Mouse (Mus musculus) NIH3T3 (cell line): ENCODE results near the gene Eml1.

Experiments used
- DNase-seq: peaks from one replicate; pipeline ENCODE4 v3.0.0-alpha.2; 2012; ENCODE audit warnings: low read depth

The Eml1 gene

GRCm38 (mm10) chr12:108373611-108374010 lies 2.9 kb downstream of the Eml1 start:
- no peak for DNase-seq

- no peak for DNase-seq
Observed at GRCm38 (mm10) chr12:108374689-108375088, 3.9 kb downstream of the Eml1 start.

- DNase-seq: no peak
Observed at GRCm38 (mm10) chr12:108378379-108379133, 7.8 kb downstream of the Eml1 start.

DNA sequence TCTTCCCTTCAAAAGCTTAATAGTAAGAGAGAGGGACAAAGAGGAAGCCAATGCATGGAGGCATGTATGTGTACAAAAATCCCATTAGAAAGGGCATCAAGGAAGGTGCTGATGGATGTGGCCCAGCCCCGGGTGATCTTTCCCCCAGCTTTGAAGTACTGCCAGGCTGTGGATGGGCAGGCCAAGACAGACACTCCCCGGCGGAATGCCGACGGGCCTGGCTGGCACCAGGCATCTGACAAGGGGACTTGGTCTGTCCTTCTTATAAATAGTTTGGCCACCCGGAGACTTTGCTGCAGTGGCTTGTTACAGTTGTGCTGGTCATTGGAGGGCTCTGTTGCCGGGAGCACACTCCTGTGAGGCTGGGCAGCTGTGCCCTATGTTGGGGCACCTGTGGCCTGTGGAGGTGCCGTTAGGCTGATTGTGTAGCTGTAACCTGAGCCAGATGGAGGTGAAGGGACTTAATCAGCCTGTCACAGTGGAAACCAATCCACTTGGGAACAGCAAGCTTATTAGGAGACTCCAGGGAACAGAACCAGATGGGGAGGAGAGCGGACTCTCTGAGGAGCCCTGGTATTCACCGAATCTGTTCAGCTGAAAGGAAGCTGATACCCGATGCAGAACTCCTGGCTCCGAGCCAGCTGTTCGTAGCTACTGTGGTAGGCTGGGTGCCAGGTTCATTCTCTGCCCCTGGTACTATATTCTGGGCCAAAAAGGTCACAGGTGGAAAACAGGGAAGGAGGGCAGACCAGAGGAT lies 15.9 kb downstream of the Eml1 start:
- DNase-seq: no peak

DNA sequence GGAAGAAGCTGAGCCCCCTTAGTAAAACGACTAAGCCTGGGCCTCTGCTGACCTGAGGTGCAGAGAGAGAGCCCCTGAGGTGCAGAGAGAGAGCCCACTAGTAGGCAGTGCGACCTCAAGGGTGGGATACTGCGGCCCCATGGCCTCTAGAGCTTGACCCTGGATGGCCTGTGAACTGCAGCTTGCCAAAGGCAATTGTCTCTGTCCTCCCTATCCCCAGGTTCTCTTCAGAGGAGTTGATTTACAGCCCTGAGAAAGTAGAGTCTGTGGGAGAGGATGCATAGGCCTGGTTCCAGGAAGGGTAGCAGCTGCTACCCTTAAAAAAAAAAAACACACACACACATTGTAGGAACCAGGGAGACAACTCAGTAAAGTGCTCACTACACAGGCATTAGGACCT lies 19.0 kb downstream of the Eml1 start:
- DNase-seq: no peak

DNA sequence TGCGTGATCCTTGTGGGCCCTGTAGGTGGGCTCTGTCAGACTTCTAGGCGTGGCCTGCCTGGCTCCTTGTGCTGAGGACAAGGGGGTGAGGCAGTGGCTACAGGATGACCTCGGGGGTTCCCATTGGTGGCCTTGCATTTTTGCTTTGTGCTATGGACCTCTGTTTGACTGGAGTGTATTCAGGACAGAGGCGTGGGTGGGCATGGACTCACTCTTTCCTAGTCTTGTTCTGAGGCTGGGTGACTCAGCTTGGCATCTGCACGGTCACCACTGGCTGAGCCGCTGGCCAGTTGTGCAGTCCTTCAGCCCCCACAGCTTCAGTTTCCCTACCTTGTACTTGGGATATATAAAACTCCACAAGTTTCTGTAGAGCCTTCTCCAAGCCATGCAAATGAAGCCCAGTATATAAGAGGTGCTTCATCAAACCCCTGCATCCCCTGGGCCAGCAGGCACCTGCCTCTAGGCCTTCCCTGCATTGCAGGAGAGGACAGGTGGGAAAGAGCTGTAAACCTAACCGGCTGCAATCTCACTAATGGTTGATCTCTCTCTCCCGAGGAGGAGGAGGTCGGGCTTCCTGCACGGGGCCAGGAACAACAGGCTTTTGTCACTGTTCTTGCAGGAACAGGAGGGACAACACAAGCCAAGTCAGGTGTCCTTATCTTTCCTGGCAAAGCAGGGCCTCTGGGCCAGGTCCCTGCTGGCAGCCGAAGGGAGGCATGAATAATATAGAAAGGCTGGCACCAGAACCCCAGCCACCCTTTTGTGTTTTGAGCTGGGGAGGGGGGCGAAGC lies 21.7 kb downstream of the Eml1 start:
- DNase-seq: peak; percentile 82

DNA sequence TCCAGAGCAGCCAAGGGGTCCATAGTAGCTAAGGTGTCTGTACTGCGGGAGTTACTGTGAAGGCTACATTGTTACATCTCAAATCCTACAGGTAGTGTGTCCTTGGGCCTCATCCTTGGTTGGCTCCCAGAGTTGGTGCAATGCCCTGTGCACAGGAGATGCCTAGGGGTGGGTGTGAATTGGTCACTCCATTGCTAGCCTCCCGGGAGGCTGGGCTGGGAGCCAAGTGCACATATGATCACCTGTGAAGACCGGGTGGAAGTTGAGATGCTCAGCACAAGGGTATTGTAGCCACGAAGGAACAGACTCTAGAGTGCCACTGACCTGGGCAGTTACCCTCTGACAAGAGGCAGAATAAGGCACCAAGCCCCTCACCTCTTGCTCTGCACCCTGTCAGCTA lies 22.3 kb downstream of the Eml1 start:
- DNase-seq: no peak

GRCm38 (mm10) chr12:108393637-108394036 lies 22.9 kb downstream of the Eml1 start:
- DNase-seq: peak; percentile 98

- no peak for DNase-seq
Observed at GRCm38 (mm10) chr12:108394534-108395284, 24.0 kb downstream of the Eml1 start.

DNA sequence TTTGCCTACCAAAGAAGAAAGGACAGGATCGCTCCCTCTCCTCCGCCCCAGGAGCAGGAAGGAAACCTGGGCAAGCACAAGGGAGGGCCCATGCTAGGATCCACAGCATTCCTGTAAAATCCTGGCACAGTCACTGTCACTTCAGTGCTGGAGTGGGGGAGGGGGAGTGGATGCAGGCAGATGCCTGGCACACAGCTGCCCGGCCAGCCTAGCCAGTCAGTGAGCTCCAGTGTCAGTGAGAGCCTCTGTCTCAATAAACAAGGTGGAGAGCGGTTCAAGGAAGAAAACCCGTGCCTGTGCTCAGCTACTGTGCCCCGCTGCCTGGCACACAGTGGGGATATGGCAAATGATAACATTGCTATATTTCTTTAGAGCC lies 24.5 kb downstream of the Eml1 start:
- no peak for DNase-seq

DNA sequence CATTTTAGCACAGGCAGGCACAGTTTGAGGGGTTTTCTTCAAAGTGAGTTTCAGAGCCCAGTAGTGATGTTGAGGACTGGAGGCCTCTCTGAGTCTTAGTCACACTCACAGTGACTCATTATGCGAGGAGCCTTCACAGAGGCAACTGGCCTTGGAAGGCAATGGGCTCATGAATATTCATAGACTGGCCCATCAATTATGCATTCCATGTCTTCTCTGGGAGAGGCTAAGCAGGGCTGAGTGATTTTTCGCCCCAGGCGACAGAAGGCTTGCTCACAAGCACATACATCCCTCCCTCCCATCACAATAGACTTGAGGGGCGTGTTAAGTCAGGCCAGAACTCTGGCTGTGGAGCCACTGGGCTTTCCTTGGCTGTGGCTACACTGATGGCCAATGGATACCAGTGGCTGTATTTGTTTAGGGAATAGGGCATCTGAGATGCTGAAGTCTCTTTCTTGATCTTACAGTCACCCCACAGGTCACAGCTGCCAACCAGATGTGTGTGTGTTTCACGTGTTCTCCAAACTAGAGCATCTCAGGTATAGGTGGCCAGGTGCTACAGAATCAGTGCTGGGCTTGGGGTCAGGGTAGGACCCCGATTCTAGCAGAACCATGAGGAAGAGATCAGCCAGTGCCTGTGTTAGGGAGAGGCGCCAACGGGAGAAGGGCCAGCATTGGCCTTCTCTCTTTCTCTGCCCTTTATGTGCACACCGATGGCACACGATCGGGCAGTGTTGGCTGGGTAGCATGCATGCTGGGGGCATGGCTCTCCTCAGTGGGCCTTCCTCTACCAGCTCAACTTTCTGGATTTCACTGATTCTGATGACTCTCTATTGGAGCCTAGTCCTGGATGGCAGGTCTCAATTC lies 25.6 kb downstream of the Eml1 start:
- peak; percentile 95 for DNase-seq

DNA sequence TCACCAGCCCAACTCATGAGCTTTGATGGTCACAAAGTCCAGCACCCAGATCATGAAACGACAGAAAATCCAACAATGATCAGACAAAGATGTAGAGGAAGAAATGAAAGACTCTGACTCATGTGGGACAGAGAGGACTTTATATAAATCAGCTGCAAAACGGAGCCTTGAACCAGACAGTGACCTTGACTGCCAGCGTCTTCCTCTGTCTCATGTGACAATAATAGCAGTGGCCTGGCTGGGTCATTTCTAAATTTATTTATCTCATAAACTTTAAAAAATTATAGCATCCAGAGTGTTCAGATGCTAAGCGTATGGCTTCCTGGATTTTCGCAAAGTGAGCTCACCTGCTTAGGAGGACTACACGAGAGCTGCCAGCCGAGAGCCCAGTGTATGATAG lies 27.9 kb downstream of the Eml1 start:
- DNase-seq: no peak

GRCm38 (mm10) chr12:108399191-108399590 lies 28.4 kb downstream of the Eml1 start:
- DNase-seq: no peak

- DNase-seq: no peak
Observed at GRCm38 (mm10) chr12:108400951-108401350, 30.2 kb downstream of the Eml1 start.

DNA sequence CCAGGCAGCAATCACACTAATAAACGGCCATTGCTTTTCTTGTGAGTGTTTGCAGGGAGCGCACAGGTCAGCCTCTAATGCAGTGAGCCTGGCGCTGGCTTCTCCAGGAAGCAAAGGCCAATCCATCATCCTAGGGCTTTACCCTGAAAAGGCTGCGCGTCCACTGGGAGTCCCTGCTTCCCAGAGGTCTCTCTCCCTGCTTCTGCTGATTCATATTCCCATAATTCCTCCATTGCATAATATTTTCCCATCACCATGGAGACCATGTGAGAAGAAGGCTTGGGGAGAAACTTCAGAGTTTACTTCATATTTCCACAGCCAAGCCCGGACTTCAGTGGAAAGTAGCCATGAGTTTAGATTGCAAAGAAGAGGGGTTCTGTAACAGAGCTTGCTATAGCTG lies 33.2 kb downstream of the Eml1 start:
- peak; percentile 97 for DNase-seq

DNA sequence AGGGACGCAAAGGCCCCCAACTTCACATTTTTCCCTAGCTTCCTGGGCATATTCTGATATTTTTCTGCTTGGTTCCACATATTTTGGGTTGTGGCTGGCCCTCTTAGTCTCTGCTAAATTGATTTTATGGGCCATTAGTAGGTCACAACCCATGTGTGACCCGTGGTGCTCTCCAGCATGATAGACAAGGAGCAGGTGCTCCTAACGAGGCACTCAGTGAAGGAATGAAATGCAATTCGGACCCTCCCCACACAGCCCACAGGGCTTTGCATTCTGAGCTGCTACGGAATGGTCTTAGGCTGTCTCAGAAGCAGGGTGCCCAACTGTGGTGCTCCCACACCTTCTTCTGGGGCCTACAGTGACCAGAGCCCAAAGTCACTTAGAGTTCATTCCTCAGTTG lies 38.3 kb downstream of the Eml1 start:
- no peak for DNase-seq

GRCm38 (mm10) chr12:108410416-108411208 lies 39.9 kb downstream of the Eml1 start:
- DNase-seq: no peak

GRCm38 (mm10) chr12:108414932-108415331 lies 44.2 kb downstream of the Eml1 start:
- no peak for DNase-seq

DNA sequence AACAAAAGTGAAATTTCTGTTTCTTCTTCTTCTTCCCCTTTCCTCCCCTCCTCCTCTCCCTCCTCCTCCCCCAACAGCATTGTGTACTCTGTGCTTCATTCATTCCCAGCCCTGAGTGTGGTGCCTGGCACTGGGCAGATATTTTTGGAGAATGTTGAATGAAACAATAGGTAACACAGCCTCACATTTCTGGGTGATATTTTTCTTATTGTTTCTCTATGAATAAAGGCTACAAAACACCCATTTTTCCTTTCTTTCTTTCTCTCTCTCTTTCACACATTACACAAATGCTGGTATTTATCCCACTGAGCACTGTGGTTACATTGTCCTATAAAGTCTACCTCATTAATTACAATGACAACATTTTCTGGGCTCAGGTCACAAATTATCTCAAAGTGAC lies 48.8 kb downstream of the Eml1 start:
- no peak for DNase-seq

GRCm38 (mm10) chr12:108421477-108421876 lies 50.7 kb downstream of the Eml1 start:
- DNase-seq: no peak
